Mouse (Mus musculus) intestine, embryonic 14.5 days (tissue): ENCODE results near the gene 6030498E09Rik. TPM values are rescaled to one million over a fixed set of nuclear protein-coding genes. Genes with fewer than 3 reads are reported as not detected.
A peak's percentile ranks its signal among the peaks of the same experiment; 100 is the strongest.

Experiments
- ATAC-seq: fragments of 200-750 bp; cut with Nextera tagmentation; replicated peaks from 2 replicates; pipeline ENCODE4 v1.8.0; 2017; ENCODE audit warnings: low read depth, moderate number of reproducible peaks, moderate TSS enrichment, moderate library complexity; ENCODE audit not compliant: low FRiP score, low TSS enrichment
- DNase-seq: peaks from one replicate; pipeline ENCODE4 v3.0.0-alpha.2; 2018; ENCODE audit warnings: low spot score
- H3K27ac ChIP-seq: fragments of 300-500 bp; sonication (generic); 2 replicates; pipeline ENCODE4 v1.5.1; 2014; ENCODE audit warnings: low read depth, mild to moderate bottlenecking, control low read depth
- H3K27me3 ChIP-seq: fragments of 300-500 bp; sonication (generic); replicated peaks from 2 replicates; pipeline ENCODE4 v1.6.1; 2014; ENCODE audit warnings: low read length, control low read depth; ENCODE audit not compliant: control insufficient read depth, insufficient read depth
- H3K36me3 ChIP-seq: fragments of 300-500 bp; sonication (generic); 2 replicates; pipeline ENCODE4 v1.6.1; 2014; ENCODE audit warnings: low read length, control low read depth; ENCODE audit not compliant: control insufficient read depth, insufficient read depth
- H3K4me1 ChIP-seq: fragments of 300-500 bp; sonication (generic); replicated peaks from 2 replicates; pipeline ENCODE4 v1.6.1; 2014; ENCODE audit warnings: low read length, control low read depth, mixed read lengths; ENCODE audit not compliant: control insufficient read depth, insufficient read depth
- H3K4me2 ChIP-seq: fragments of 300-500 bp; sonication (generic); 2 replicates; pipeline ENCODE4 v1.6.1; 2014; ENCODE audit warnings: low read length
- H3K4me3 ChIP-seq: fragments of 300-500 bp; sonication (generic); 2 replicates; pipeline ENCODE4 v1.5.1; 2014; ENCODE audit warnings: low read depth, low read length, control low read depth, mixed read lengths
- H3K9ac ChIP-seq: fragments of 300-500 bp; sonication (generic); 2 replicates; pipeline ENCODE4 v1.6.1; 2014; ENCODE audit warnings: mild to moderate bottlenecking, low read length
- H3K9me3 ChIP-seq: fragments of 300-500 bp; sonication (generic); 2 replicates; pipeline ENCODE4 v1.6.1; 2016; ENCODE audit warnings: low read length, control low read depth; ENCODE audit not compliant: control insufficient read depth
- WGBS: fragments of 180-500 bp; shearing (Covaris S2); extraction: QIAGEN DNeasy Blood & Tissue Kit; methylation state at CpG from one replicate; pipeline ENCODE4 v1.1.7; 2014; 5-methylcytosine and 5-hydroxymethylcytosine counted together
- microRNA-seq: library from miRNA; unstranded; fragments of <30 nt; microRNA quantifications from one replicate; pipeline ENCODE4, GENCODE M21; 2016
- polyA plus RNA-seq: library from polyadenylated mRNA; unstranded; fragments of >200 nt; fragmentation: Nextera tagmentation; extraction: Ambion mirVana; gene quantifications from 2 replicates; pipeline ENCODE4 v1.2.1, GENCODE M21; 2014

6030498E09Rik gene
- polyA plus RNA-seq, 1 experiment from 2014 or later: 0.14 TPM

DNA sequence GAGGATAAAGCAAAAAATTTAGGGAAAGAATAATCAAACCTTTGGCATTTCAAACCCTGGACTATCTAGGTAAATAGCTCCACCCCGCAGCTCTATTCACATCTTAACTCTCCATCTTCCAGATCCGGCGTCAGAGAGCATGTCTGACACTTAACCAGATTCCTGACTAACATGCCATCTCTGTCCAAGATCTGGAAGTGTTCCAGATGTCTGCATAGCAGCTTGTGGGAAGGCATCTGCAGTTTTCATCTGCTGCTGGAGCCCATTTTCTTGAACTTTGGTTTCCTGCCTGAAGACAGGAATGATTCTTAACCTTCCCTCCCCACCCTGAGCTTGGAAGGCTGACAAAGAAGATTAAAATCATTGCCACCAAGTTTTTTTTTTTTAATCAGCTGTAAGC is 44.4 kb downstream of the 6030498E09Rik start:
- no peak overlapping the region for H3K27ac ChIP-seq
- H3K4me3 ChIP-seq: no peak overlapping the region
- H3K9ac ChIP-seq: no peak overlapping the region
- DNase-seq (no peak), ATAC-seq (no peak)
- no peaks in the 10 kb centered on the region for H3K36me3 ChIP-seq
- H3K9me3 ChIP-seq: no peaks in the 10 kb centered on the region
- no peak overlapping the region for H3K4me2 ChIP-seq
- H3K4me1 ChIP-seq: no peaks in the 10 kb centered on the region
- 40% methylated on average over 3 of the region's 3 CpGs for WGBS
- no peaks in the 10 kb centered on the region for H3K27me3 ChIP-seq

GRCm38 (mm10) chrX:38958571-38958970 is 186.1 kb downstream of the 6030498E09Rik start:
- ATAC-seq: no peak

GRCm38 (mm10) chrX:38996265-38996664 is 223.8 kb downstream of the 6030498E09Rik start:
- H3K4me2 ChIP-seq: no peak overlapping the region
- ATAC-seq: peak; percentile 50; the same call in 1 of the 2 replicates
- WGBS: 84% methylated on average over 5 of the region's 5 CpGs

More at GRCm38 (mm10) chrX:38958571-38958970, 186.1 kb downstream of the 6030498E09Rik start:
- Histone ChIP-seq H3K9me3 (no peaks in the 10 kb centered on the region), H3K4me3 (no peak overlapping the region), H3K27me3 (no peaks in the 10 kb centered on the region), H3K4me1 (no peaks in the 10 kb centered on the region), H3K27ac (no peak overlapping the region), H3K36me3 (no peaks in the 10 kb centered on the region), H3K4me2 (no peak overlapping the region), H3K9ac (no peak overlapping the region)
- DNase-seq: no peak
- 65% methylated on average over 1 of the region's 1 CpGs for WGBS

More at GRCm38 (mm10) chrX:38996265-38996664, 223.8 kb downstream of the 6030498E09Rik start:
- no peaks in the 10 kb centered on the region for H3K9me3 ChIP-seq
- no peak for DNase-seq
- no peak overlapping the region for H3K9ac ChIP-seq
- H3K27ac ChIP-seq: no peak overlapping the region
- H3K27me3 ChIP-seq: no peaks in the 10 kb centered on the region
- no peaks in the 10 kb centered on the region for H3K4me1 ChIP-seq
- no peak overlapping the region for H3K4me3 ChIP-seq
- no peaks in the 10 kb centered on the region for H3K36me3 ChIP-seq

Small RNA genes lying within 50 kb of the gene (microRNA-seq; reads per million reads assigned to microRNA genes)
- gene Gm25642: not detected

Other genes with a start within 250 kb of the 6030498E09Rik start
- gene Cul4b, start 196.5 kb upstream of the 6030498E09Rik start, polyA plus RNA-seq: 38.3 and 39.0 TPM in 2 replicates
- gene Mcts1, start 172.1 kb upstream of the 6030498E09Rik start, polyA plus RNA-seq: 86.0 and 86.4 TPM in 2 replicates
- gene C1galt1c1, start 137.6 kb upstream of the 6030498E09Rik start, polyA plus RNA-seq: 42.0 and 46.4 TPM in 2 replicates